Mouse (Mus musculus): ENCODE results near the gene Pla2g12b. TPM values are rescaled to one million over a fixed set of nuclear protein-coding genes. Genes with fewer than 3 reads are reported as not detected.

Gene Pla2g12b
- not detected for polyA plus RNA-seq (2015; fragmentation: Illumina TruSeq; extraction: RNeasy Lipid Tissue Mini Kit (QIAGEN cat#74804); ENCODE audit: insufficient read depth, low replicate concordance)

DNA sequence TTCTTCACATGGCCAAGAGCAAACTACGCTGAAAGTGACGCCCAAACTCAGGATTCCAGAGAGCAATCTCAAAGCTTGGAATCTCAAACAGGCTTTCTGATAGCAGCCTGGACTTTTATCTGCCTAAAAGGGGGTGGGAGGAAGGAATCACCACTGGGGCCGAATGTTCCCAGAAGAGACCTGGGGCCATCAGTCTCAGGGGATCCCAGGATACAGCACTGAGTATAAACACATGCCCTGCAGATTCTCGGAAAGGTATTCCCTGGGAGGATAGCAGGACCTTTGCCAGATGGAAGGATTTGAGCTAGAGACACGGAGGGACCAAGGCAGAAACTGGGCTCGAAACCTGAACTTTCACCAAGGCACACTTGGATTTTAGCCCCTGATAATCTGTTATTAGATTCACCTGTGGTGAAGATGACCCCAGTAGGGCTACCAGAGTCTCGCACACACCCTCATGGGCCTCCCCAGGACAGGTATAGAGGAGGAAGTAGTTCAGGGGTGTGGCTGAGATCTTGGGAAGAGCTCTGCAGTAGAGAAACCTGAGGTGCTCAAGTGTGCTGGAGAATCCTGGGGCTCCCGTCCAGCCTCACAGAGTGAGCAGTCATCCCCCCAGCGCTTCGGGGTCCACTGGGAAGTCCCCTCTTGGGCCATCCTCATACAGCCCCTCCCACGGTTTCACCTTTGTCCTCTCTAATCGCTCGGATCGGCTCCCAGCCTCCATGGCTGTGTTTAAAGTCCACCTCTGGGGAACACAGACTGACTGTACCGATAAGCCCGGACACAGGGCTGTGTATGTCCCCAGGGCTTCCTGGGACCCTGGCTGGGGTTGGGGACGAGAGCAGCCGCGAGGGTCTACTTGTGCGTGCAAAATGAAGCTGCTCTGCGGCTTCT lies at the start of gene Pla2g12b:
Gene Pla2g12b, plus strand, starts transcription at position 762 of the 894 bp plus-strand sequence.

DNA sequence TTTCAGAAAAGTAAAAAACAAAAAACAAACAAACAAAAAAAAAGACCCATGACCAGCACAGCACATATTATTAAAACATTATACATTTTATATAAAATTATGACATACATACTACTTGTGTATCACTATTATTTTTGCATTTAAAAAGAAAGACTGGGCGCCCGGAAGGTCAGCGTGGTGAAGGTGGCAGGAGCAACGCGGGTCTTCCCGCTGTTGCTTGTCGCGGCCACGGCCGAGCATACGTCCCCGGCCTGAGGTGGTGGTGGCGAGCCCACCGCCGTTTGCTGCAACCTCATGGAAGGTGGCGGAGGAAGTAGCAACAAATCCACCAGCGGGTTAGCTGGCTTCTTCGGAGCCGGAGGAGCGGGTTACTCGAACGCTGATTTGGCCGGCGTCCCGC lies 8.0 kb upstream of the Pla2g12b start, which contains the start of gene Gm10273:
Gene Gm10273, plus strand, starts transcription at position 172 of the 400 bp plus-strand sequence.

DNA sequence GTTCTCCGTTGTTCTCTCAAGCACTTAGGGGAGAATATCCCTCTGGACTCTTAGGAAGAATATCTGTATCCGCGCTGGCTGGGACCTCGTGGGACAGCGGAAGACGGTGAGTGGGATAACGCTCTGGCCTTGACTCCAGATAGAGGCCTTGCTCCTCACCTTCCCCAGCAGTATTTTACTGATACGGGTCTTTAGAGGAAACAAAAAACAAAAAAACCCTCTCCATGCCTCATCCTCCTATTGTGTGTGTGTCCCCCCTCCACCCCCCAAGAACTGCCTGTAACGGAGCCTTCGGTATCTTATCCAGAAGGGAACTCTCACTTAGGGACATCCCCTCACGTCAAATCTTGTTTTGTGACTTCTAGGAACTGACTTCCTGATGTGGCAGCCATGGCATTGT lies 38.3 kb downstream of the Pla2g12b start, which contains the start of gene Oit3:
Gene Oit3, minus strand, starts transcription at position 44 of the 400 bp plus-strand sequence.

Other genes starting within 250 kb of the Pla2g12b start
- gene Sept10, start 181.8 kb upstream of the Pla2g12b start, polyA plus RNA-seq (2015; fragmentation: Illumina TruSeq; extraction: RNeasy Lipid Tissue Mini Kit (QIAGEN cat#74804); ENCODE audit: insufficient read depth, low replicate concordance) = 15.4 TPM
- 13.0 TPM for gene Sowahc, start 181.7 kb upstream of the Pla2g12b start, polyA plus RNA-seq (2015; fragmentation: Illumina TruSeq; extraction: RNeasy Lipid Tissue Mini Kit (QIAGEN cat#74804); ENCODE audit: insufficient read depth, low replicate concordance)
- gene P4ha1, start 80.4 kb upstream of the Pla2g12b start, polyA plus RNA-seq (2015; fragmentation: Illumina TruSeq; extraction: RNeasy Lipid Tissue Mini Kit (QIAGEN cat#74804); ENCODE audit: insufficient read depth, low replicate concordance) = 37.5 TPM
- 6.7 TPM for gene Gm10273, start 8.0 kb upstream of the Pla2g12b start, polyA plus RNA-seq (2015; fragmentation: Illumina TruSeq; extraction: RNeasy Lipid Tissue Mini Kit (QIAGEN cat#74804); ENCODE audit: insufficient read depth, low replicate concordance)
- 1.9 TPM for gene Oit3, start 38.1 kb downstream of the Pla2g12b start, polyA plus RNA-seq (2015; fragmentation: Illumina TruSeq; extraction: RNeasy Lipid Tissue Mini Kit (QIAGEN cat#74804); ENCODE audit: insufficient read depth, low replicate concordance)
- gene Gm10322, start 212.4 kb downstream of the Pla2g12b start, polyA plus RNA-seq (2015; fragmentation: Illumina TruSeq; extraction: RNeasy Lipid Tissue Mini Kit (QIAGEN cat#74804); ENCODE audit: insufficient read depth, low replicate concordance) = not detected
- 15.2 TPM for gene Mcu, start 213.0 kb downstream of the Pla2g12b start, polyA plus RNA-seq (2015; fragmentation: Illumina TruSeq; extraction: RNeasy Lipid Tissue Mini Kit (QIAGEN cat#74804); ENCODE audit: insufficient read depth, low replicate concordance)

Data from spleen, adult 10 weeks (tissue).